Mouse (Mus musculus) bone marrow, adult 2 months (tissue): ENCODE measurements around the gene Pygl.

Experiments used
- CTCF ChIP-seq: fragments of 200-500 bp; IDR thresholded peaks from 2 replicates; pipeline ENCODE4 v1.5.1; 2011; ENCODE audit warnings: low read length, control low read depth; ENCODE audit not compliant: control insufficient read depth, insufficient read depth
- POLR2A ChIP-seq: fragments of 200-500 bp; IDR thresholded peaks from 2 replicates; pipeline ENCODE4 v1.6.1; 2011; ENCODE audit warnings: low read depth, mild to moderate bottlenecking, control low read depth, low read length, borderline replicate concordance; ENCODE audit not compliant: control insufficient read depth

- TF ChIP-seq CTCF (peak; percentile 83), POLR2A (no peak)
Measured at GRCm38 (mm10) chr12:70234411-70234810, 3.1 kb upstream of the Pygl start.
